Mouse (Mus musculus) hindbrain, postnatal 0 days (tissue): ENCODE data around the gene Tgfa. TPM values are rescaled to one million over a fixed set of nuclear protein-coding genes. Genes with fewer than 3 reads are reported as not detected.
A peak's percentile ranks its signal among the peaks of the same experiment; 100 is the strongest.

ENCODE experiments used
- ATAC-seq: fragments of 200-750 bp; cut with Nextera tagmentation; 2 replicates; pipeline ENCODE4 v1.8.0; 2017; ENCODE audit warnings: mild to moderate bottlenecking, moderate TSS enrichment, moderate library complexity
- DNase-seq: peaks from one replicate; pipeline ENCODE4 v3.0.0-alpha.2; 2015; ENCODE audit warnings: low spot score
- H3K27ac ChIP-seq: fragments of 300-500 bp; sonication (generic); 2 replicates; pipeline ENCODE4 v1.5.1; 2014; ENCODE audit warnings: mild to moderate bottlenecking
- H3K27me3 ChIP-seq: fragments of 300-500 bp; sonication (generic); 2 replicates; pipeline ENCODE4 v1.6.1; 2014; ENCODE audit warnings: low read length, mixed read lengths; ENCODE audit not compliant: insufficient read depth
- H3K36me3 ChIP-seq: fragments of 300-500 bp; sonication (generic); 2 replicates; pipeline ENCODE4 v1.6.1; 2014; ENCODE audit warnings: low read length, mixed read lengths; ENCODE audit not compliant: insufficient read depth
- H3K4me1 ChIP-seq: fragments of 300-500 bp; sonication (generic); 2 replicates; pipeline ENCODE4 v1.6.1; 2014; ENCODE audit warnings: antibody characterized with exemption, low read length, mixed read lengths; ENCODE audit not compliant: insufficient read depth
- H3K4me2 ChIP-seq: fragments of 300-500 bp; sonication (generic); 2 replicates; pipeline ENCODE4 v1.6.1; 2014; ENCODE audit warnings: low read depth, mild to moderate bottlenecking, low read length, moderate library complexity, mixed read lengths
- H3K4me3 ChIP-seq: fragments of 300-500 bp; sonication (generic); 2 replicates; pipeline ENCODE4 v1.5.1; 2014; ENCODE audit warnings: low read length
- H3K9ac ChIP-seq: fragments of 300-500 bp; sonication (generic); replicated peaks from 2 replicates; pipeline ENCODE4 v1.6.1; 2014; ENCODE audit warnings: mild to moderate bottlenecking, low read length, moderate library complexity, mixed read lengths
- H3K9me3 ChIP-seq: fragments of 300-500 bp; sonication (generic); 2 replicates; pipeline ENCODE4 v1.6.1; 2016; ENCODE audit warnings: low read length, mixed read lengths
- CTCF ChIP-seq: IDR thresholded peaks from 2 replicates; pipeline ENCODE4 v1.5.1; 2016; ENCODE audit warnings: antibody characterized with exemption, control low read depth, low read depth
- WGBS: fragments of 180-500 bp; shearing (Covaris S2); extraction: QIAGEN DNeasy Blood & Tissue Kit; methylation state at CpG from one replicate; pipeline ENCODE4 v1.1.7; 2014; 5-methylcytosine and 5-hydroxymethylcytosine counted together
- polyA plus RNA-seq: library from polyadenylated mRNA; unstranded; fragments of >200 nt; fragmentation: Nextera tagmentation; extraction: Ambion mirVana; gene quantifications from 2 replicates; pipeline ENCODE4 v1.2.1, GENCODE M21; 2015
- total RNA-seq: library from RNA; depleted of rRNA; stranded (reverse); fragments of >200 nt; gene quantifications from 2 replicates; pipeline ENCODE4 v1.2.3, GENCODE M21; 2014

Tgfa gene
- total and polyA plus RNA-seq, 2 experiments from 2014 or later: 14.2 to 40.5 TPM

DNA sequence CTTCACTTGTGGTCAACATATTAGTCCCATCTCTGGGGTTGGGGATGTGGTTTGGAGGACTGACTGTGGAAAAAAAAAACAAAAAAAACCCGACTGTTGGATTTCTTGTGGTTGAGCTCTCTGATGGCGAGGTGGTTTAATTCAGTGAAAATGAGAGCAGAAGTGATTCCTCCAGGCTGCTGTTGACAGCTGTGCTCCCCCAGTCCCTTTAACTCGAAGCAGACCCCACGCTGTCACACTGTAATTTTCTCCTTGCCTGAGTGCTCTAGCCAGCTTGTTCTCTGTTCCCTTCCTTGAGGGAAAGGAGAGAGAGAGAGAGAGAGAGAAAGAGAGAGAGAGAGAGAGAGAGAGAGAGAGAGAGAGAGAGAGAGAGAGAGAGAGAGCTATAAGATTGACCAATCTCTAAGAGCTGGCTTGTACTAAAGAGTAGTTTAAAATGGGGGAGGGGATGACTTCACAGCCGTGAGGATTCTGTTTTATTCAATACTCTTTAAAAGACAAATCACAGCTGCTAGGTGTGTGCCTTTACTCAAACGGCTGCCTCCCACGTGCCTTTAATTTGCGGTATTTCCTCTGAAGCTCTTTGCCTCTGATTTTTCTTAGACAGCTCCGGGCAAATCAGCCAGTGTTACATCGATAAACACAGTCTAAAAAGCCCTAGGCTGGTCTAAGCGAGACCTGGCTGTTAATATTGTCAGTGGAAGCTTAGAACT is 2.3 kb downstream of the Tgfa start:
- Histone ChIP-seq H3K27me3 (no peaks in the 10 kb centered on the region), H3K9me3 (no peaks in the 10 kb centered on the region), H3K4me2 (peak overlapping the region; percentile 96), H3K4me3 (peak overlapping the region; percentile 78; the same call in 1 of the 2 replicates), H3K36me3 (no peaks in the 10 kb centered on the region), H3K9ac (no peak overlapping the region), H3K27ac (no peak overlapping the region), H3K4me1 (0 out of 2 replicates have a peak, but pooled peaks cover 5% of the 10 kb centered on the region)
- ATAC-seq (no peak), DNase-seq (no peak)
- 35% methylated on average over 11 of the region's 11 CpGs for WGBS
- TF ChIP-seq CTCF: no peak

GRCm38 (mm10) chr6:86200934-86201333 is 5.9 kb downstream of the Tgfa start:
- WGBS: 86% methylated on average over 5 of the region's 5 CpGs
- ATAC-seq (no peak), DNase-seq (no peak)
- Histone ChIP-seq H3K27me3 (no peaks in the 10 kb centered on the region), H3K4me3 (no peak overlapping the region), H3K4me2 (no peak overlapping the region), H3K4me1 (no peaks in the 10 kb centered on the region), H3K27ac (no peak overlapping the region), H3K9ac (no peak overlapping the region), H3K36me3 (no peaks in the 10 kb centered on the region), H3K9me3 (no peaks in the 10 kb centered on the region)
- no peak for TF ChIP-seq CTCF

DNA sequence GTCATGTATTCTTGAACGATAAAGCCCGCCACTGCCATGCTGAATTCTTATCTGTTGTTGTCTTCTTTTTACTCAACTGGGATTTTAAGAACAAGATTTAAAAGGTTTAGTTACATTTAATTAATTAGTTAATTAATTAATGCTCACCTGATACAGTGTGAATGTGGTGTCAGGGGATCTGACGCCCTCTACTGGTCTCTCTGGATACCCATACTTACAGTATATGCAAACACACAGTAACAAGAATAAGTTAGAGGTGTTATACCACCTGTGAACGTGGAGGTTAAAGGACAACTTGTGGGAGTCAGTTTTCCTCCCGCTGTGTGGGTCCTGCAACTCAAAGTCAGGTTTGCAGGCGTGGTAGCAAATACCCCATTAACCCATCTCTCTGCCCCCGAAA is 8.1 kb downstream of the Tgfa start:
- H3K9me3 ChIP-seq: no peaks in the 10 kb centered on the region
- no peak overlapping the region for H3K27ac ChIP-seq
- no peak overlapping the region for H3K9ac ChIP-seq
- H3K4me3 ChIP-seq: no peak overlapping the region
- 83% methylated on average over 7 of the region's 7 CpGs for WGBS
- TF ChIP-seq CTCF: no peak
- no peaks in the 10 kb centered on the region for H3K36me3 ChIP-seq
- H3K4me1 ChIP-seq: no peaks in the 10 kb centered on the region
- no peaks in the 10 kb centered on the region for H3K27me3 ChIP-seq
- no peak overlapping the region for H3K4me2 ChIP-seq
- no peak for ATAC-seq
- no peak for DNase-seq

- TF ChIP-seq CTCF: no peak
Observed at GRCm38 (mm10) chr6:86206014-86206413, 11.0 kb downstream of the Tgfa start.

DNA sequence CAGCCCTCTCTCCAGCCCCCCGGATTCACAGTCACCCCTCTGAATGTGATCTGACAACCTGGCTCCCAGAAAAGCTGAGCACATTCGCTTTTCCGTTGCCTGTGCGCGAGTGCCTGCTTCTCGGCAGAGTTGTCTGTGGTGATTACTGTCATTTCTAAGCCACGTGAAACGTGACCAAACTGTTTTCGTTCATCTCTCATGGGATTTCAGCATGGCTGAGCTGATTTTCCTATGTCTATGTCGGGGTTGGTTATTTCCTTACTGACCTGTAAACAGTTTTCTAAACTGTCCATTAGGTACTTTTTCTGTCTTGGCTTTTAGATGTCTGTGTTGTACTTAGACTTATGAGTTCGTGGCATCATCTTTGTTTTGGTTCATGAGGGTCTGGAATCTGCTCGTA is 12.0 kb downstream of the Tgfa start:
- Histone ChIP-seq H3K4me3 (no peak overlapping the region), H3K36me3 (no peaks in the 10 kb centered on the region), H3K4me1 (no peaks in the 10 kb centered on the region), H3K27me3 (no peaks in the 10 kb centered on the region), H3K9me3 (no peaks in the 10 kb centered on the region), H3K4me2 (no peak overlapping the region), H3K27ac (no peak overlapping the region), H3K9ac (no peak overlapping the region)
- no peak for TF ChIP-seq CTCF
- DNase-seq: no peak
- ATAC-seq: no peak
- 71% methylated on average over 12 of the region's 12 CpGs for WGBS

More at GRCm38 (mm10) chr6:86206014-86206413, 11.0 kb downstream of the Tgfa start:
- ATAC-seq: no peak
- no peak overlapping the region for H3K4me3 ChIP-seq
- no peak for DNase-seq
- H3K27ac ChIP-seq: no peak overlapping the region
- H3K9ac ChIP-seq: no peak overlapping the region
- 80% methylated on average over 6 of the region's 6 CpGs for WGBS
- H3K4me2 ChIP-seq: no peak overlapping the region
- no peaks in the 10 kb centered on the region for H3K4me1 ChIP-seq
- no peaks in the 10 kb centered on the region for H3K36me3 ChIP-seq
- H3K9me3 ChIP-seq: no peaks in the 10 kb centered on the region
- no peaks in the 10 kb centered on the region for H3K27me3 ChIP-seq

- Histone ChIP-seq H3K9ac (no peak overlapping the region), H3K27ac (no peak overlapping the region), H3K4me2 (peak overlapping the region; percentile 7), H3K9me3 (no peaks in the 10 kb centered on the region), H3K36me3 (no peaks in the 10 kb centered on the region), H3K27me3 (no peaks in the 10 kb centered on the region), H3K4me1 (no peaks in the 10 kb centered on the region), H3K4me3 (no peak overlapping the region)
- DNase-seq (no peak), ATAC-seq (0 out of 2 replicates have a peak, but pooled peaks have one; percentile 49)
- 39% methylated on average over 17 of the region's 17 CpGs for WGBS
- no peak for TF ChIP-seq CTCF
Observed at GRCm38 (mm10) chr6:86209133-86210016, 14.4 kb downstream of the Tgfa start.

DNA sequence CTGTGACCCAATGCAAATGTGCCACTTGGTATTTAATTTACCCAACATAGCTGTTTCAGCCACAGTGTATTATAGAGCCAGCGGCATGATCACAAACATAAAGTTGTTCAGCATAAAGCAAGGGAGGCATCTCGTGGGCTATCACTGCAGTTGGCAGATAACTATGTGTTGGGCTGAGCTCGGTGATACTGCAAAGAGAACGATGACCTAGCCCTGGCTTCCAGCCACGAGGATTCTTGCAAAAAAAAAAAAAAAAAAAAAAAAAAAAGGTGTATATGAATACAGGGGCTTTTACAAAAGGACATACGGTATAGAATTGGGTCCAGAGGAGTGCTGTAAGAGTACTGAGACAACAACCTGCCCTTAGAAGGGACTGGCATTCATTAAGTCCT is 15.0 kb downstream of the Tgfa start:
- no peaks in the 10 kb centered on the region for H3K9me3 ChIP-seq
- no peak for DNase-seq
- no peak for ATAC-seq
- no peaks in the 10 kb centered on the region for H3K4me1 ChIP-seq
- H3K4me3 ChIP-seq: no peak overlapping the region
- no peaks in the 10 kb centered on the region for H3K36me3 ChIP-seq
- H3K4me2 ChIP-seq: peak overlapping the region; percentile 7
- WGBS: 43% methylated on average over 6 of the region's 6 CpGs
- H3K27ac ChIP-seq: no peak overlapping the region
- no peaks in the 10 kb centered on the region for H3K27me3 ChIP-seq
- TF ChIP-seq CTCF: no peak
- H3K9ac ChIP-seq: no peak overlapping the region
